Mouse (Mus musculus): ENCODE data around the gene Cchcr1. TPM values are rescaled to one million over a fixed set of nuclear protein-coding genes. Genes with fewer than 3 reads are reported as not detected.

Gene Cchcr1
- polyA plus RNA-seq, 2 experiments: 11.6 to 43.2 TPM

GRCm38 (mm10) chr17:35537421-35537820 is 20.5 kb downstream of the Cchcr1 start:
- H3K4me3 ChIP-seq (replicated peaks; ENCODE audit: low read length): no peak overlapping the region
- no peak overlapping the region for H3K27ac ChIP-seq (replicated peaks; ENCODE audit: low read depth, low read length)
- ATAC-seq (ENCODE audit: low FRiP score, low read depth) (no peak), DNase-seq (ENCODE audit: low spot score) (no peak)
- H3K36me3 ChIP-seq (ENCODE audit: control insufficient read depth, insufficient read depth, low read length): no peaks in the 10 kb centered on the region
- no peak overlapping the region for H3K9ac ChIP-seq (ENCODE audit: low read depth, low read length, severe bottlenecking)
- H3K27me3 ChIP-seq (ENCODE audit: control insufficient read depth, insufficient read depth, low read length): no peaks in the 10 kb centered on the region
- H3K9me3 ChIP-seq (ENCODE audit: control insufficient read depth, low read length): no peaks in the 10 kb centered on the region
- WGBS: 71% methylated on average over 4 of the region's 4 CpGs
- no peak for TF ChIP-seq POLR2A (IDR thresholded peaks at IDR 0.05; ENCODE audit: borderline replicate concordance, extremely low read depth, insufficient read depth, insufficient read length)
- no peak overlapping the region for H3K4me2 ChIP-seq (replicated peaks; ENCODE audit: low read depth, low read length, severe bottlenecking)
- no peaks in the 10 kb centered on the region for H3K4me1 ChIP-seq (ENCODE audit: control insufficient read depth, insufficient read depth, low read length)

GRCm38 (mm10) chr17:35538476-35538875 is 21.6 kb downstream of the Cchcr1 start:
- H3K9ac ChIP-seq (ENCODE audit: low read depth, low read length, severe bottlenecking): no peak overlapping the region
- H3K36me3 ChIP-seq (ENCODE audit: control insufficient read depth, insufficient read depth, low read length): no peaks in the 10 kb centered on the region
- no peak overlapping the region for H3K27ac ChIP-seq (replicated peaks; ENCODE audit: low read depth, low read length)
- DNase-seq (ENCODE audit: low spot score) (no peak), ATAC-seq (ENCODE audit: low FRiP score, low read depth) (no peak)
- no peak for TF ChIP-seq POLR2A (IDR thresholded peaks at IDR 0.05; ENCODE audit: borderline replicate concordance, extremely low read depth, insufficient read depth, insufficient read length)
- WGBS: 71% methylated on average over 1 of the region's 1 CpGs
- H3K4me1 ChIP-seq (ENCODE audit: control insufficient read depth, insufficient read depth, low read length): no peaks in the 10 kb centered on the region
- H3K4me3 ChIP-seq (replicated peaks; ENCODE audit: low read length): no peak overlapping the region
- H3K9me3 ChIP-seq (ENCODE audit: control insufficient read depth, low read length): no peaks in the 10 kb centered on the region
- H3K27me3 ChIP-seq (ENCODE audit: control insufficient read depth, insufficient read depth, low read length): no peaks in the 10 kb centered on the region
- no peak overlapping the region for H3K4me2 ChIP-seq (replicated peaks; ENCODE audit: low read depth, low read length, severe bottlenecking)

GRCm38 (mm10) chr17:35539540-35539939 is 22.6 kb downstream of the Cchcr1 start:
- no peaks in the 10 kb centered on the region for H3K27me3 ChIP-seq (ENCODE audit: control insufficient read depth, insufficient read depth, low read length)
- H3K4me3 ChIP-seq (replicated peaks; ENCODE audit: low read length): no peak overlapping the region
- 46% methylated on average over 10 of the region's 10 CpGs for WGBS
- no peaks in the 10 kb centered on the region for H3K36me3 ChIP-seq (ENCODE audit: control insufficient read depth, insufficient read depth, low read length)
- DNase-seq (ENCODE audit: low spot score) (no peak), ATAC-seq (ENCODE audit: low FRiP score, low read depth) (no peak)
- H3K4me2 ChIP-seq (replicated peaks; ENCODE audit: low read depth, low read length, severe bottlenecking): no peak overlapping the region
- no peaks in the 10 kb centered on the region for H3K9me3 ChIP-seq (ENCODE audit: control insufficient read depth, low read length)
- no peak overlapping the region for H3K9ac ChIP-seq (ENCODE audit: low read depth, low read length, severe bottlenecking)
- no peak for TF ChIP-seq POLR2A (IDR thresholded peaks at IDR 0.05; ENCODE audit: borderline replicate concordance, extremely low read depth, insufficient read depth, insufficient read length)
- H3K27ac ChIP-seq (replicated peaks; ENCODE audit: low read depth, low read length): no peak overlapping the region
- H3K4me1 ChIP-seq (ENCODE audit: control insufficient read depth, insufficient read depth, low read length): no peaks in the 10 kb centered on the region

GRCm38 (mm10) chr17:35542761-35543411 is 26.0 kb downstream of the Cchcr1 start:
- no peak for DNase-seq (ENCODE audit: low spot score)
- Histone ChIP-seq H3K27ac (replicated peaks; ENCODE audit: low read depth, low read length) (no peak overlapping the region), H3K4me3 (replicated peaks; ENCODE audit: low read length) (no peak overlapping the region), H3K36me3 (ENCODE audit: control insufficient read depth, insufficient read depth, low read length) (no peaks in the 10 kb centered on the region), H3K9me3 (ENCODE audit: control insufficient read depth, low read length) (no peaks in the 10 kb centered on the region), H3K4me1 (ENCODE audit: control insufficient read depth, insufficient read depth, low read length) (no peaks in the 10 kb centered on the region), H3K9ac (ENCODE audit: low read depth, low read length, severe bottlenecking) (no peak overlapping the region), H3K27me3 (ENCODE audit: control insufficient read depth, insufficient read depth, low read length) (no peaks in the 10 kb centered on the region), H3K4me2 (replicated peaks; ENCODE audit: low read depth, low read length, severe bottlenecking) (no peak overlapping the region)
- ATAC-seq (ENCODE audit: low FRiP score, low read depth): no peak
- WGBS: 79% methylated on average over 15 of the region's 15 CpGs
- no peak for TF ChIP-seq POLR2A (IDR thresholded peaks at IDR 0.05; ENCODE audit: borderline replicate concordance, extremely low read depth, insufficient read depth, insufficient read length)

GRCm38 (mm10) chr17:35543412-35543861 is 26.5 kb downstream of the Cchcr1 start:
- WGBS: 58% methylated on average over 14 of the region's 14 CpGs
- no peak overlapping the region for H3K9ac ChIP-seq (ENCODE audit: low read depth, low read length, severe bottlenecking)
- no peak for TF ChIP-seq POLR2A (IDR thresholded peaks at IDR 0.05; ENCODE audit: borderline replicate concordance, extremely low read depth, insufficient read depth, insufficient read length)
- H3K4me3 ChIP-seq (replicated peaks; ENCODE audit: low read length): no peak overlapping the region
- H3K9me3 ChIP-seq (ENCODE audit: control insufficient read depth, low read length): no peaks in the 10 kb centered on the region
- no peak overlapping the region for H3K27ac ChIP-seq (replicated peaks; ENCODE audit: low read depth, low read length)
- no peaks in the 10 kb centered on the region for H3K36me3 ChIP-seq (ENCODE audit: control insufficient read depth, insufficient read depth, low read length)
- H3K27me3 ChIP-seq (ENCODE audit: control insufficient read depth, insufficient read depth, low read length): no peaks in the 10 kb centered on the region
- H3K4me2 ChIP-seq (replicated peaks; ENCODE audit: low read depth, low read length, severe bottlenecking): no peak overlapping the region
- DNase-seq (ENCODE audit: low spot score) (no peak), ATAC-seq (ENCODE audit: low FRiP score, low read depth) (peak; percentile 50; the same call in 1 of the 2 replicates)
- no peaks in the 10 kb centered on the region for H3K4me1 ChIP-seq (ENCODE audit: control insufficient read depth, insufficient read depth, low read length)

All from limb, embryonic 14.5 days (tissue).